In the genomic region with DNA sequence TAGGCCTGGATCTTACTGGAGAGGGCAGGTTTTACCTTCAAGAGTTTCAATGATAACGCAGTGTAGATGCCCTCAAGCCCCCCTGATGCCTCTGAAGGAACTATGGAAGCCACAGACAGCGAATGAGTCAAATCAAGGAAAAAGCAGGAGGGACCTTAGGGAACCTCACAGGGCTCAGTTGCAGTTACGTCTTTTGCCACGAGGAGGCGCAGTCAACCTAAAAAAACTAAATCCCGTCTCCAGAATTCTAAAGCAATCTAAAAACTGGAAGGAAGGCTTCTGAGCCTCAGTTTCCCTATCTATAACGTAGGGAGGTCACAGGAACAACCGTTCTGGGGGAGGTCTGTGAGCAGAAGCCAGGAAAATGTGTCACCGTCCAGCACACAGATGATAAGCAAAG, we compare ENCODE assay signal across 8 mouse cellular contexts. TPM values are rescaled to one million over a fixed set of nuclear protein-coding genes. Genes with fewer than 3 reads are reported as not detected.
DNase-seq lines count a peak whose midpoint lies in the region; ATAC-seq and TF ChIP-seq lines count a peak whose summit lies in the region.
"Had no signal": no experiment of that assay in that cellular context is flagged by ENCODE, and none has a peak within 500 bp of the region (broad histone marks: within the 10 kb centered on the region; RNA-seq: fewer than 3 reads in every experiment).

No protein-coding gene starts in this region.

- DNase-seq in liver (peak; percentile 62), G1E (ENCODE audit: low spot score) (no peak)
- DNase-seq in adrenal gland, postnatal 25 days, result peak; percentile 66
- peak; percentile 65 to 88 for DNase-seq in layer of hippocampus, postnatal 25 days (ENCODE audit: extremely low spot score in 1 of 2, low spot score in 1 of 2)

- WGBS in liver, embryonic 12.5 days (ENCODE audit: insufficient replicate concordance), result 10% methylated on average over 9 of the region's 9 CpGs

- no peak overlapping the region for H3K27ac ChIP-seq in liver, embryonic 12.5 days
- H3K27ac ChIP-seq in embryonic fibroblast, embryonic 13.5 days (ENCODE audit: insufficient read depth, low read length), result no peak overlapping the region

- H3K36me3 ChIP-seq in liver, embryonic 12.5 days, result no peaks in the 10 kb centered on the region
- H3K36me3 ChIP-seq in G1E (replicated peaks) (no peaks in the 10 kb centered on the region), myocyte (ENCODE audit: control insufficient read depth, insufficient read depth) (no peaks in the 10 kb centered on the region)

- no peak overlapping the region for H3K9ac ChIP-seq in liver, embryonic 12.5 days

- H3K27me3 ChIP-seq in liver, embryonic 12.5 days (replicated peaks), result peaks cover 73% of the 10 kb centered on the region
- H3K27me3 ChIP-seq in G1E (ENCODE audit: insufficient read depth, low read length), result peaks cover 29% of the 10 kb centered on the region
- H3K27me3 ChIP-seq in myocyte (ENCODE audit: control insufficient read depth, insufficient read depth, insufficient read length), result no peaks in the 10 kb centered on the region

- TF ChIP-seq CTCF in G1E (IDR thresholded peaks at IDR 0.05; ENCODE audit: low read depth, low read length), result peak; percentile 82
- peak; percentile 59; the same call in 1 of the 2 replicates for TF ChIP-seq CTCF in embryonic fibroblast, embryonic 13.5 days (IDR thresholded peaks at IDR 0.05; ENCODE audit: borderline replicate concordance, insufficient read depth, low read length)

- H3K9me3 ChIP-seq in liver, embryonic 12.5 days (replicated peaks), result no peaks in the 10 kb centered on the region
- H3K9me3 ChIP-seq in G1E (replicated peaks), result no peaks in the 10 kb centered on the region

- no peak overlapping the region for H3ac ChIP-seq in myocyte (ENCODE audit: control insufficient read depth, insufficient read length)

- no peak overlapping the region for H3K4me3 ChIP-seq in liver, embryonic 12.5 days
- H3K4me3 ChIP-seq in G1E (ENCODE audit: low read depth, low read length) (no peak overlapping the region), myocyte (no peak overlapping the region)
- no peak overlapping the region for H3K4me3 ChIP-seq in embryonic fibroblast, embryonic 13.5 days (ENCODE audit: insufficient read depth, low read length)

- no peak for TF ChIP-seq POLR2A in embryonic fibroblast, embryonic 13.5 days (IDR thresholded peaks at IDR 0.05; ENCODE audit: low read depth, low read length)
- TF ChIP-seq POLR2A in myocyte (IDR thresholded peaks at IDR 0.05; ENCODE audit: insufficient read length, low read depth), result no peak

- ATAC-seq in liver, embryonic 12.5 days, result no peak
- ATAC-seq in G1E (ENCODE audit: extremely low read depth, insufficient number of reproducible peaks, low FRiP score, poor library complexity, severe bottlenecking), result no peak

- H3K4me1 ChIP-seq in liver, embryonic 12.5 days, result no peaks in the 10 kb centered on the region
- H3K4me1 ChIP-seq in G1E (ENCODE audit: insufficient read depth, low read depth, low read length), result peaks cover 8% of the 10 kb centered on the region; the same call in 1 of the 2 replicates
- no peaks in the 10 kb centered on the region for H3K4me1 ChIP-seq in embryonic fibroblast, embryonic 13.5 days (ENCODE audit: control insufficient read depth, insufficient read depth, low read length)

- H3K79me2 ChIP-seq in myocyte (ENCODE audit: control insufficient read depth, insufficient read depth), result no peaks in the 10 kb centered on the region

- no peak overlapping the region for H3K4me2 ChIP-seq in liver, embryonic 12.5 days
- H3K4me2 ChIP-seq in myocyte (ENCODE audit: low read depth), result peak overlapping the region; percentile 66

TF ChIP-seq in myocyte, 11 proteins besides CTCF, POLR2A, EP300 and RAD21:
- TF ChIP-seq TCF12 (IDR thresholded peaks at IDR 0.05; ENCODE audit: insufficient read depth, poor library complexity, severe bottlenecking) (no peak), USF1 (IDR thresholded peaks at IDR 0.05; ENCODE audit: low read depth) (no peak), POLR2AphosphoS2 (IDR thresholded peaks at IDR 0.05; ENCODE audit: insufficient read length, low read depth) (no peak), SRF (IDR thresholded peaks at IDR 0.05; ENCODE audit: control insufficient read depth, insufficient read length, low read depth) (no peak), CEBPB (IDR thresholded peaks at IDR 0.05; ENCODE audit: insufficient read depth, poor library complexity, severe bottlenecking) (no peak), E2F4 (IDR thresholded peaks at IDR 0.05; ENCODE audit: insufficient read depth) (no peak)
TF ChIP-seq in myocyte: peak in this region for 0.

RNA-seq across cellular contexts. Expression of a gene that starts 13.3 kb away (rescaled TPM):
- polyA plus RNA-seq in liver, embryonic 12.5 days (2016; fragmentation: Nextera tagmentation; extraction: Ambion mirVana), result 0.14 and 0.33 TPM in 2 replicates
- total RNA-seq in G1E (2014; fragmentation: Nextera tagmentation) (not detected in 2 replicates), G1E (2017) (under 0.01 TPM in 1 of 2 replicates, not detected in the other)
- polyA plus RNA-seq in G1E (2012) (0.01 and 0.03 TPM in 2 replicates), myocyte (2012; fragmentation: generic; extraction: Trizol) (0.20 TPM)
- not detected in 2 replicates for total RNA-seq in adrenal gland, postnatal 25 days (2021)
- polyA plus RNA-seq in embryonic fibroblast, embryonic 13.5 days (2011; ENCODE audit: insufficient read length, low read depth, missing spikeins), result not detected in 2 replicates
- total RNA-seq in layer of hippocampus, postnatal 25 days (2021), result 1 to 10 TPM in 1 of 2 experiments, under 1 TPM in 1; 0.89 to 1.3 TPM

RNA-seq across cellular contexts. Expression of a gene that starts 27.8 kb away (rescaled TPM):
- polyA plus RNA-seq in liver, embryonic 12.5 days (2016; fragmentation: Nextera tagmentation; extraction: Ambion mirVana), result 3.8 and 4.5 TPM in 2 replicates
- not detected in 2 replicates for total RNA-seq in G1E (2014; fragmentation: Nextera tagmentation)
- 0.22 TPM in 1 of 2 replicates, not detected in the other for total RNA-seq in G1E (2017)
- 0.12 and 0.15 TPM in 2 replicates for polyA plus RNA-seq in G1E (2012)
- total RNA-seq in adrenal gland, postnatal 25 days (2021), result 0.24 TPM in 1 of 2 replicates, not detected in the other
- 0.39 and 0.50 TPM in 2 replicates for polyA plus RNA-seq in embryonic fibroblast, embryonic 13.5 days (2011; ENCODE audit: insufficient read length, low read depth, missing spikeins)
- under 1 TPM; 0.27 to 0.28 TPM for total RNA-seq in layer of hippocampus, postnatal 25 days (2021)
- polyA plus RNA-seq in myocyte (2012; fragmentation: generic; extraction: Trizol), result 0.92 TPM

RNA-seq across cellular contexts. Expression of a gene that starts 28.2 kb away (rescaled TPM):
- 121 and 122 TPM in 2 replicates for polyA plus RNA-seq in liver, embryonic 12.5 days (2016; fragmentation: Nextera tagmentation; extraction: Ambion mirVana)
- total RNA-seq in G1E (2014; fragmentation: Nextera tagmentation) (64.6 and 85.0 TPM in 2 replicates), G1E (2017) (111 and 124 TPM in 2 replicates)
- polyA plus RNA-seq in G1E (2012) (119 and 158 TPM in 2 replicates), myocyte (2012; fragmentation: generic; extraction: Trizol) (277 TPM)
- total RNA-seq in adrenal gland, postnatal 25 days (2021), result 158 TPM in 2 replicates
- polyA plus RNA-seq in embryonic fibroblast, embryonic 13.5 days (2011; ENCODE audit: insufficient read length, low read depth, missing spikeins), result 62.9 and 77.5 TPM in 2 replicates
- 100 to 1,000 TPM; 159 to 174 TPM for total RNA-seq in layer of hippocampus, postnatal 25 days (2021)

RNA-seq across cellular contexts. Expression of a gene that starts 28.4 kb away (rescaled TPM):
- polyA plus RNA-seq in liver, embryonic 12.5 days (2016; fragmentation: Nextera tagmentation; extraction: Ambion mirVana), result 0.74 and 0.86 TPM in 2 replicates
- total RNA-seq in G1E (2014; fragmentation: Nextera tagmentation) (7.3 TPM in 1 of 2 replicates, not detected in the other), G1E (2017) (2.1 TPM in 2 replicates)
- polyA plus RNA-seq in G1E (2012) (1.8 and 2.3 TPM in 2 replicates), myocyte (2012; fragmentation: generic; extraction: Trizol) (19.0 TPM)
- total RNA-seq in adrenal gland, postnatal 25 days (2021), result 1.7 and 4.5 TPM in 2 replicates
- not detected in 2 replicates for polyA plus RNA-seq in embryonic fibroblast, embryonic 13.5 days (2011; ENCODE audit: insufficient read length, low read depth, missing spikeins)
- total RNA-seq in layer of hippocampus, postnatal 25 days (2021), result 10 to 100 TPM; 29.0 to 37.5 TPM

RNA-seq across cellular contexts. Expression of a gene that starts 41.9 kb away (rescaled TPM):
- polyA plus RNA-seq in liver, embryonic 12.5 days (2016; fragmentation: Nextera tagmentation; extraction: Ambion mirVana), result 3.1 and 3.2 TPM in 2 replicates
- total RNA-seq in G1E (2014; fragmentation: Nextera tagmentation), result 2.0 and 2.2 TPM in 2 replicates
- total RNA-seq in G1E (2017), result 3.7 and 4.4 TPM in 2 replicates
- 2.0 and 2.8 TPM in 2 replicates for polyA plus RNA-seq in G1E (2012)
- total RNA-seq in adrenal gland, postnatal 25 days (2021), result 1.7 and 2.5 TPM in 2 replicates
- polyA plus RNA-seq in embryonic fibroblast, embryonic 13.5 days (2011; ENCODE audit: insufficient read length, low read depth, missing spikeins), result 2.5 and 3.6 TPM in 2 replicates
- total RNA-seq in layer of hippocampus, postnatal 25 days (2021), result 10 to 100 TPM; 13.3 to 13.6 TPM
- 1.7 TPM for polyA plus RNA-seq in myocyte (2012; fragmentation: generic; extraction: Trizol)
- total RNA-seq: heart, adult 18-20 months had no signal
